Mouse (Mus musculus) CH12.LX (cell line): Measurements from ENCODE around the gene Gm20431. TPM values are rescaled to one million over a fixed set of nuclear protein-coding genes. Genes with fewer than 3 reads are reported as not detected.

Experiments
- DNase-seq: peaks from one replicate; pipeline ENCODE4 v3.0.0-alpha.2; 2013; ENCODE audit errors: extremely low read depth
- H3K27ac ChIP-seq: 2 replicates; pipeline ENCODE4 v1.5.1; 2012; ENCODE audit warnings: low read depth, mild to moderate bottlenecking, control low read depth, moderate library complexity; ENCODE audit not compliant: insufficient read depth
- H3K27me3 ChIP-seq: replicated peaks from 2 replicates; pipeline ENCODE3; 2012; ENCODE audit warnings: inconsistent platforms
- H3K36me3 ChIP-seq, 2 experiments: replicated peaks in 1 of 2; 2 replicates each; pipeline versions ENCODE3 to v1.6.1; 2012; ENCODE audit warnings: inconsistent platforms in 1 of 2, low read length in 1 of 2, mild to moderate bottlenecking in 1 of 2, mixed read lengths in 1 of 2, moderate library complexity in 1 of 2; ENCODE audit not compliant: control insufficient read depth in 1 of 2, insufficient read depth in 1 of 2
- H3K4me1 ChIP-seq, 2 experiments: 2 replicates each; pipeline ENCODE4 v1.6.1; 2012; ENCODE audit warnings: inconsistent platforms in 1 of 2, moderate library complexity in 1 of 2; ENCODE audit not compliant: insufficient read depth in 2 of 2, control insufficient read depth in 1 of 2
- H3K4me2 ChIP-seq: 2 replicates; pipeline ENCODE4 v1.6.1; 2012; ENCODE audit warnings: low read depth, mild to moderate bottlenecking, control low read depth; ENCODE audit not compliant: poor library complexity, insufficient read depth, severe bottlenecking
- H3K4me3 ChIP-seq, 3 experiments: fragments of 150-350 bp in 1 of 3; sonication (generic) in 1 of 3; replicated peaks in 1 of 3; 2 replicates each; pipeline versions ENCODE3 to v1.5.1; 2011 to 2012; ENCODE audit warnings: low read depth in 2 of 3, low read length in 2 of 3, mild to moderate bottlenecking in 2 of 3, moderate library complexity in 2 of 3, control low read depth in 1 of 3, improper control_type of control experiment in 1 of 3, inconsistent platforms in 1 of 3, mixed read lengths in 1 of 3; ENCODE audit not compliant: poor library complexity in 1 of 3
- H3K79me2 ChIP-seq: replicated peaks from 2 replicates; pipeline ENCODE4 v1.6.1; 2012; ENCODE audit warnings: mild to moderate bottlenecking, moderate library complexity; ENCODE audit not compliant: control insufficient read depth, poor library complexity, insufficient read depth, severe bottlenecking; ENCODE audit errors: extremely low read depth
- H3K9ac ChIP-seq: 2 replicates; pipeline ENCODE4 v1.6.1; 2012; ENCODE audit warnings: low read depth, mild to moderate bottlenecking, control low read depth, moderate library complexity; ENCODE audit not compliant: insufficient read depth
- H3K9me3 ChIP-seq: replicated peaks from 2 replicates; pipeline ENCODE3; 2012; ENCODE audit warnings: low read length, inconsistent platforms, mixed read lengths
- BHLHE40 ChIP-seq: IDR thresholded peaks from 2 replicates; pipeline ENCODE4 v1.6.1; 2011; ENCODE audit warnings: mild to moderate bottlenecking, low read depth, low read length, improper control_type of control experiment
- CHD1 ChIP-seq: IDR thresholded peaks from 2 replicates; pipeline ENCODE4 v1.6.1; 2012; ENCODE audit warnings: low read depth, low read length, improper control_type of control experiment, inconsistent platforms
- CHD2 ChIP-seq: IDR thresholded peaks from 2 replicates; pipeline ENCODE4 v1.6.1; 2011; ENCODE audit warnings: low read length, improper control_type of control experiment
- CTCF ChIP-seq, 2 experiments: IDR thresholded peaks in 1 of 2; conservative IDR thresholded peaks in 1 of 2; 2 replicates each; pipeline ENCODE4 v1.5.1; 2011 to 2012; ENCODE audit warnings: low read depth in 2 of 2, low read length in 2 of 2, improper control_type of control experiment in 1 of 2, inconsistent platforms in 1 of 2, mild to moderate bottlenecking in 1 of 2, moderate library complexity in 1 of 2
- E2F4 ChIP-seq: IDR thresholded peaks from 2 replicates; pipeline ENCODE4 v1.6.1; 2011; ENCODE audit warnings: low read depth, low read length, improper control_type of control experiment; ENCODE audit not compliant: insufficient replicate concordance
- EP300 ChIP-seq: IDR thresholded peaks from 2 replicates; pipeline ENCODE4 v1.6.1; 2011; ENCODE audit warnings: low read length, improper control_type of control experiment
- ETS1 ChIP-seq: conservative IDR thresholded peaks from 2 replicates; pipeline ENCODE4 v1.6.1; 2012; ENCODE audit warnings: low read depth, mild to moderate bottlenecking, inconsistent platforms, low read length, improper control_type of control experiment, moderate library complexity
- HCFC1 ChIP-seq: IDR thresholded peaks from 2 replicates; pipeline ENCODE4 v1.6.1; 2012; ENCODE audit warnings: low read depth, mild to moderate bottlenecking, inconsistent platforms, low read length, improper control_type of control experiment
- IRF4 ChIP-seq: IDR thresholded peaks from 2 replicates; pipeline ENCODE4 v1.6.1; 2014; ENCODE audit warnings: low read depth, mild to moderate bottlenecking, inconsistent platforms, low read length, improper control_type of control experiment
- KAT2A ChIP-seq: IDR thresholded peaks from 2 replicates; pipeline ENCODE4 v1.6.1; 2012; ENCODE audit warnings: low read length, improper control_type of control experiment, inconsistent platforms; ENCODE audit not compliant: insufficient replicate concordance
- MAX ChIP-seq: IDR thresholded peaks from 2 replicates; pipeline ENCODE4 v1.6.1; 2011; ENCODE audit warnings: low read length, improper control_type of control experiment
- MAZ ChIP-seq: IDR thresholded peaks from 2 replicates; pipeline ENCODE4 v1.6.1; 2012; ENCODE audit warnings: low read depth, mild to moderate bottlenecking, inconsistent platforms, low read length, improper control_type of control experiment, moderate library complexity
- NELFE ChIP-seq: IDR thresholded peaks from 2 replicates; pipeline ENCODE4 v1.6.1; 2011; ENCODE audit warnings: low read depth, low read length, improper control_type of control experiment
- PAX5 ChIP-seq: IDR thresholded peaks from 2 replicates; pipeline ENCODE4 v1.6.1; 2012; ENCODE audit warnings: low read length, inconsistent platforms, mixed read lengths
- POLR2A ChIP-seq: IDR thresholded peaks from 2 replicates; pipeline ENCODE4 v1.6.1; 2011; ENCODE audit warnings: low read depth, mild to moderate bottlenecking, improper control_type of control experiment, low read length
- POLR2AphosphoS2 ChIP-seq: IDR thresholded peaks from 2 replicates; pipeline ENCODE4 v1.6.1; 2011; ENCODE audit warnings: low read depth, low read length, improper control_type of control experiment
- RAD21 ChIP-seq: IDR thresholded peaks from 2 replicates; pipeline ENCODE4 v1.6.1; 2011; ENCODE audit warnings: low read depth, mild to moderate bottlenecking, low read length, improper control_type of control experiment, moderate library complexity
- SIN3A ChIP-seq: IDR thresholded peaks from 2 replicates; pipeline ENCODE4 v1.6.1; 2012; ENCODE audit warnings: low read length, improper control_type of control experiment, inconsistent platforms
- SMC3 ChIP-seq: IDR thresholded peaks from 2 replicates; pipeline ENCODE4 v1.6.1; 2011; ENCODE audit warnings: low read depth, low read length, improper control_type of control experiment
- TBP ChIP-seq: conservative IDR thresholded peaks from 2 replicates; pipeline ENCODE4 v1.6.1; 2011; ENCODE audit warnings: low read depth, low read length, improper control_type of control experiment
- TCF12 ChIP-seq: IDR thresholded peaks from 2 replicates; pipeline ENCODE4 v1.6.1; 2014; ENCODE audit warnings: low read depth, mild to moderate bottlenecking, inconsistent platforms, low read length, improper control_type of control experiment
- UBTF ChIP-seq: IDR thresholded peaks from 2 replicates; pipeline ENCODE4 v1.6.1; 2012; ENCODE audit warnings: low read depth, mild to moderate bottlenecking, inconsistent platforms, low read length, improper control_type of control experiment, moderate library complexity
- USF2 ChIP-seq: conservative IDR thresholded peaks from 2 replicates; pipeline ENCODE4 v1.6.1; 2011; ENCODE audit warnings: low read depth, low read length, improper control_type of control experiment
- ZC3H11A ChIP-seq: IDR thresholded peaks from 2 replicates; pipeline ENCODE4 v1.6.1; 2012; ENCODE audit warnings: low read depth, mild to moderate bottlenecking, inconsistent platforms, low read length, improper control_type of control experiment
- ZKSCAN1 ChIP-seq: IDR thresholded peaks from 2 replicates; pipeline ENCODE4 v1.6.1; 2012; ENCODE audit warnings: low read depth, inconsistent platforms, low read length, improper control_type of control experiment, borderline replicate concordance
- ZNF384 ChIP-seq: IDR thresholded peaks from 2 replicates; pipeline ENCODE4 v1.6.1; 2012; ENCODE audit warnings: low read depth, low read length, improper control_type of control experiment, inconsistent platforms
- dilution Hi-C: fragments of 300-500 bp; cut with MboI; formaldehyde crosslinking; loops from 2 replicates; pipeline ENCODE4 v1.14.3; 2020; ENCODE audit warnings: low sequenced_read_pairs; ENCODE audit not compliant: extremely low pct_unique_long_range_greater_than_20kb, extremely low pct_ligation_motif_present
- in situ Hi-C: fragments of 300-500 bp; cut with MboI; formaldehyde crosslinking; loops from 3 replicates; pipeline ENCODE4 v1.14.3; 2019; ENCODE audit warnings: low sequenced_read_pairs, low pct_ligation_motif_present, low pct_unique_long_range_greater_than_20kb, mixed read lengths
- polyA plus RNA-seq: library from polyadenylated mRNA; unstranded; fragments of >175 nt; gene quantifications from 2 replicates; pipeline ENCODE4 v1.2.1, GENCODE M21; 2012; ENCODE audit warnings: low read depth; ENCODE audit not compliant: insufficient read length
- total RNA-seq, 2 experiments: library from RNA; depleted of rRNA; stranded (reverse); fragments of 300-350 nt in 1 of 2; fragments of >200 nt in 1 of 2; gene quantifications; 2 replicates each; pipeline ENCODE4 v1.2.3; 2012 to 2014

Gene Gm20431
- total and polyA plus RNA-seq, 3 experiments = 2.4 to 15.0 TPM; not detected in 1

DNA sequence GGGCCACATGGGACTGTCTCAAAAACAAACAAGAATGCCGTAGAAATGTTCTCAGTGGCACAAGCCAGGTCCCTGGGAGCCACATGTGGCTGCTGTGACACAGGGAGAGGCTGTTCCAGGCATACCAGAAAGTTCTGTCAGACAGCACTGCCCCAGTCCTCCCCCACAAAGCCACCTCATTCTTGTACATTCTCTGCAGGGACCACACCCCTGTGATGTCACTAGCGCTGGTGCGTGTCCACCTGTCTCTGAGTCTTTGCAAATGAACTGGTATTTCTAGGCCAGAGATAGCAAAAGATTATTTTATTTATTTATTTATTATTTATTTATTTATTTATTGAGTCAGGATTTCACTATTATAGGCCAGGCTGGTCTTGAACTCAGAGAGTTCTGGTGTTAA, 22.4 kb upstream of the Gm20431 start:
- no peak overlapping the region for H3K27ac ChIP-seq
- TF ChIP-seq MAZ = no peak
- H3K4me1 ChIP-seq = peaks cover 7 to 8% of the 10 kb centered on the region in 2 experiments; a peak in 3 of 4 replicates
- H3K9ac ChIP-seq = no peak overlapping the region
- DNase-seq = no peak
- H3K9me3 ChIP-seq = peaks cover 4% of the 10 kb centered on the region
- no peak overlapping the region for H3K4me2 ChIP-seq
- H3K4me3 ChIP-seq = no peak overlapping the region
- dilution Hi-C loops = loop anchor here (25.0 kb wide), 1 partner anchor 204 kb away; no protein-coding TSS in a partner anchor
- H3K36me3 ChIP-seq = no peaks in the 10 kb centered on the region
- no peaks in the 10 kb centered on the region for H3K79me2 ChIP-seq
- in situ Hi-C loops = no loop called here
- H3K27me3 ChIP-seq = peaks cover 65% of the 10 kb centered on the region

GRCm38 (mm10) chr2:167680657-167681056, 19.4 kb upstream of the Gm20431 start:
- TF ChIP-seq SMC3 (peak; percentile 65), NELFE (no peak), USF2 (no peak), ZNF384 (peak; percentile 70), MAX (peak; percentile 41; the same call in 1 of the 2 replicates), SIN3A (no peak), HCFC1 (no peak), CTCF (conservative IDR thresholded peaks at IDR 0.05 in 1 of 2, IDR thresholded peaks at IDR 0.05 in 1 of 2; ENCODE audit: low read depth in 2 of 2, low read length in 2 of 2) (peak; percentile 69 to 77; a peak in 3 of 4 replicates), KAT2A (no peak), RAD21 (peak; percentile 57)
- H3K27ac ChIP-seq = no peak overlapping the region
- dilution Hi-C loops (loop anchor here (25.0 kb wide), 1 partner anchor 207 kb away; no protein-coding TSS in a partner anchor), in situ Hi-C loops (no loop called here)
- no peak overlapping the region for H3K4me2 ChIP-seq
- no peak overlapping the region for H3K4me3 ChIP-seq
- H3K9me3 ChIP-seq = peaks cover 6% of the 10 kb centered on the region
- peaks cover 4 to 12% of the 10 kb centered on the region in 2 experiments; a peak in 2 of 4 replicates for H3K4me1 ChIP-seq
- DNase-seq = peak; percentile 64
- peaks cover 53% of the 10 kb centered on the region for H3K27me3 ChIP-seq
- H3K36me3 ChIP-seq = no peaks in the 10 kb centered on the region
- H3K9ac ChIP-seq = no peak overlapping the region
- H3K79me2 ChIP-seq = no peaks in the 10 kb centered on the region

- peak; percentile 77 for DNase-seq
- Histone ChIP-seq H3K79me2 (no peaks in the 10 kb centered on the region), H3K4me1 (peaks cover 4 to 12% of the 10 kb centered on the region in 2 experiments; a peak in 2 of 4 replicates), H3K9me3 (peaks cover 6% of the 10 kb centered on the region), H3K36me3 (no peaks in the 10 kb centered on the region), H3K4me3 (no peak overlapping the region), H3K4me2 (no peak overlapping the region), H3K27me3 (peaks cover 49% of the 10 kb centered on the region), H3K9ac (no peak overlapping the region), H3K27ac (no peak overlapping the region)
- in situ Hi-C loops = loop anchor here (5.0 kb wide), 2 partner anchors 38 to 148 kb away; no protein-coding TSS in a partner anchor
- dilution Hi-C loops = loop anchor here (25.0 kb wide), 1 partner anchor 207 kb away; no protein-coding TSS in a partner anchor
- TF ChIP-seq UBTF = no peak
- no peak for TF ChIP-seq IRF4
- TF ChIP-seq POLR2AphosphoS2 = no peak
- no peak for TF ChIP-seq EP300
- TF ChIP-seq E2F4 = no peak
- TF ChIP-seq ZKSCAN1 = no peak
- TF ChIP-seq TCF12 = peak; percentile 58; the same call in 1 of the 2 replicates
- TF ChIP-seq CHD1 = no peak
- TF ChIP-seq CHD2 = no peak
- TF ChIP-seq BHLHE40 = 0 out of 2 replicates have a peak, but pooled peaks have one; percentile 16
- TF ChIP-seq USF2 = no peak
- TF ChIP-seq ZC3H11A = peak; percentile 24; the same call in 1 of the 2 replicates
- TF ChIP-seq PAX5 = no peak
- peak; percentile 65 to 95 for TF ChIP-seq CTCF (conservative IDR thresholded peaks at IDR 0.05 in 1 of 2, IDR thresholded peaks at IDR 0.05 in 1 of 2; ENCODE audit: low read depth in 2 of 2, low read length in 2 of 2)
- TF ChIP-seq POLR2A = no peak
- TF ChIP-seq TBP = no peak
- TF ChIP-seq ZNF384 = no peak
- TF ChIP-seq ETS1 = no peak
- no peak for TF ChIP-seq MAZ
Measured at GRCm38 (mm10) chr2:167679902-167680430, 18.7 kb upstream of the Gm20431 start.
